Mouse (Mus musculus) thymus, postnatal 4 days (tissue): Measurements from ENCODE around the gene Nqo2.
"Not testable (repeated sequence)": the region's sequence is repeated elsewhere in the genome, so short reads cannot be mapped to it uniquely, and the experiment has no call there.

Experiments
- DNase-seq: peaks from one replicate; pipeline ENCODE4 v3.0.0; 2021

Gene Nqo2

GRCm38 (mm10) chr13:33964206-33965046, at the start of gene Nqo2:
Nqo2 (plus strand) TSS chr13:33964687.
- DNase-seq, result peak; percentile 54

GRCm38 (mm10) chr13:33921041-33921440, 43.4 kb upstream of the Nqo2 start:
- no peak for DNase-seq

- DNase-seq, result no peak
Measured at GRCm38 (mm10) chr13:33921699-33922098, 42.8 kb upstream of the Nqo2 start.

- no peak for DNase-seq
Measured at GRCm38 (mm10) chr13:33930281-33930680, 34.2 kb upstream of the Nqo2 start.

GRCm38 (mm10) chr13:33930912-33931311, 33.6 kb upstream of the Nqo2 start:
- DNase-seq, result no peak

GRCm38 (mm10) chr13:33934743-33935142, 29.7 kb upstream of the Nqo2 start:
- DNase-seq, result no peak

- DNase-seq, result peak; percentile 45
Measured at GRCm38 (mm10) chr13:33935465-33936181, 28.9 kb upstream of the Nqo2 start.

- DNase-seq, result no peak
Measured at GRCm38 (mm10) chr13:33937151-33937550, 27.3 kb upstream of the Nqo2 start.

GRCm38 (mm10) chr13:33937587-33937986, 26.9 kb upstream of the Nqo2 start:
- not testable (repeated sequence) for DNase-seq

- no peak for DNase-seq
Measured at GRCm38 (mm10) chr13:33941288-33941808, 23.1 kb upstream of the Nqo2 start.

GRCm38 (mm10) chr13:33942212-33942779, 22.2 kb upstream of the Nqo2 start:
- DNase-seq, result peak; percentile 63

GRCm38 (mm10) chr13:33951308-33952074, 13.0 kb upstream of the Nqo2 start:
- DNase-seq, result no peak

GRCm38 (mm10) chr13:33952075-33952449, 12.4 kb upstream of the Nqo2 start:
- DNase-seq, result no peak

GRCm38 (mm10) chr13:33952947-33953346, 11.5 kb upstream of the Nqo2 start:
- no peak for DNase-seq

- no peak for DNase-seq
Measured at GRCm38 (mm10) chr13:33956571-33957421, 7.7 kb upstream of the Nqo2 start.

GRCm38 (mm10) chr13:33959771-33960170, 4.7 kb upstream of the Nqo2 start:
- DNase-seq, result no peak

- peak; percentile 15 for DNase-seq
Measured at GRCm38 (mm10) chr13:33965056-33966024, 853 bp downstream of the Nqo2 start.

- no peak for DNase-seq
Measured at GRCm38 (mm10) chr13:33966025-33966412, 1.5 kb downstream of the Nqo2 start.

- no peak for DNase-seq
Measured at GRCm38 (mm10) chr13:33966574-33966973, 2.1 kb downstream of the Nqo2 start.

GRCm38 (mm10) chr13:33989625-33990024, 25.1 kb downstream of the Nqo2 start:
- DNase-seq, result no peak

GRCm38 (mm10) chr13:33995197-33995596, 30.7 kb downstream of the Nqo2 start:
- peak; percentile 76 for DNase-seq
